Mouse (Mus musculus) common myeloid progenitor, adult 5-6 weeks (primary cell): ENCODE data around the gene Gm48551. TPM values are rescaled to one million over a fixed set of nuclear protein-coding genes. Genes with fewer than 3 reads are reported as not detected.

ENCODE experiments used
- ATAC-seq: replicated peaks from 2 replicates; pipeline ENCODE4 v1.8.0; 2016; ENCODE audit warnings: low read depth, mild to moderate bottlenecking, moderate TSS enrichment, inconsistent platforms; ENCODE audit not compliant: poor library complexity, severe bottlenecking
- total RNA-seq: library from RNA; stranded (forward); fragments of 200-1000, 187-1606 nt; gene quantifications from 2 replicates; pipeline ENCODE4 v1.2.3, GENCODE M21; 2017

Gene Gm48551
- total RNA-seq, 1 experiment from 2014 or later = 2.4 TPM

DNA sequence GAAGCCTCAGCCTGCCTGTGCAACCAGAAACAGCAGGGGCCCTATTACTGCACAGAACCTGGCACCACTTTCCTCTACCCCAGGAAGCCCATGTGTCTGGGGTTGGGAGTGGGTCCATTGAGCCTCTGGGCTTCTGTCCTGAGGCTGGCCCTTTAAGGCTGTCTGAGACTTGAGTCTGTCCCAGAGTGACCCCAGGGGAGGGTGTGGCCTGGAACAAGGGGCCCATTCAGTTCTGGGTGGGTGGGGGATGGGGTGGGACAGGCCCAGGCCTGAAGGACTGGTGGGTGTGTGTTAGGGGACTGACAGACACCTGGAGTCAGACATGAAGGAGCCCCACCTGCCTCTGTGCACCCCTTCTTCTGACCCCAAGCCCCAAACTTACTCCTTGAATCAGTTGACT lies 30.4 kb downstream of the Gm48551 start:
- ATAC-seq = no peak

DNA sequence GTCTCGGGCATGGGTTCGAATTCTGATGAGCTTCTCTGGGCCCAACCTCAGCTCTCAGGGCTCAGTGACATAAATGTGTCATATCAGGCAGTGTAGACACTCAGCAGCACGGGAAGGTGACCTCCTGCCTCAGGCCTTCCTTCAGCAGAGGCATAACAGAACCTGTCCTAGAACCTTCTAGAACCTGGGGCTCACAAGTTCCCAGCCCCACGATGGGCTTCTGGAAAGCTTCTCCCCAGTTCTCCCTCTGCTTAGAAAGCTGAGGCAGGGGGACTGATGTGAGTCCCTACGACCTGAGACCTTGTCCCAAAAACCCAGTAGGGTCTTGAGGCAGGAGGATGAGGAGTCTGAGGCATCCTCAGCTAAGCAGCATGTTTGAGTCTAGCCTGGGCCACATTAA lies 30.9 kb downstream of the Gm48551 start:
- ATAC-seq = no peak

DNA sequence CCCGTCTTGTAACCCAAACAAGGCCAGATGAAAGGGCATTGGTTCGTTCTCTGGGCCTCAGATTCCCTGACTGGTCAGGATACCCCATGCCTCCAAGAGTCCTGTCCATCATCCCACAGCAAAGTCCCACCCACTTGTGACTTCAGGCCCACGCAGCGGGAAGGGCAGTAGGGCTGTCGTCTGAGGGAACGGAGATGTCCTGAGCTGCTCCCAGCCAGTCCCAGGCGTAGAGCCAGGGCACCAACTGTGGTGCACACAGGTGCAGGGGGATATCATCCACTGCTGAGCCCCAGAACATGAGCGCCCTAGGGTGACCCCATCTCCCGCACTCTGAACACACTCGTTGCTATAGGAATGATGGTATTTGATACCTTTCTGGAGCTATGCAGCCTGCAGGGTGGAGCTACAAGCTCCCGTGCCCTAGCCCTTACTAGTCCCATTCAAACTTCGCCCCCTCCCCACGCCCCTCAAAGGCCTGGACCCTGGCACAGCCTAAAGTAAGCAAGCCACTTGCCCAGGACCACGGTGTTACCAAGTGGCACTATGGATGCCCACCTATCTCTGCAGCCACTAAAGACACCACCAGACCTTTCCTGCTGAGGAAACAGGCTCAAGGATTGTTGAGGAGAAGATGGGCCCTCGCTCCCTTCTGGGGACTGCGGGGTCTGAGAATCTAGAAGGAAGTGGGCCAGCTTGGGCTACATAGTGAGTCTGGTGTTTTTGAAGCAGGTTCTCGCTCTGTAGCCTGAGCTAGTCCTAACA lies 31.5 kb downstream of the Gm48551 start:
- no peak for ATAC-seq

DNA sequence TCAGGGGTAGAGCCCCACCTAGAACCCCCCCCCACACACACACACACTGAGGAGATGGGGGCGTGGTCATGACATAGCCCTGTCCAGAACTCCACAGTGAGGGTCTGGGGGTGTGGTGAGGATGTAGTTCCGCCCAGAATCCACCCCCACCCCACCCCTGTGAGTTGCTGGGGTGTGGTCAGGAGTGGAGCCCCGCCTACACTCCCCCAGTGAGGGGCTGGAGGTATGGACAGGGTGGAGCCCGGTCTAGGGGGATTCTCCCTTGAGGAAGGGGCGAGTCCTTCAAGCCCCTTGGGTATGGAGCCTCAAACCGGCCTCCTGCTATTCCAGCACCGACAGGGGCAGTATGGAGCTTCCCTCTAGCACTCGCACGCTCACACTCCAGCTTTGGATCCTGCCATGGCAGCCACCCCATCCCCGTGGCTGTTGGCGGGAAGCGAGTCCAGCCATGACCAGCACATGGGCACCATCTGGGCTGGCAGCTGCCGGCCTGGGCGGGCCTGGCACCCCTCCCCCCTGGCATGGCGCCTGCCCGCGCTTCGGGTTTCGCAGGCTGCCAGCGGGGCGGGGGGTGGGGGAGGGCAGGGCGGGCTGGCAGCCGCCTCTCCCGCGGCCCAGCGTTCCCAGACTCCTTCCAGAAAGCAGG lies 32.4 kb downstream of the Gm48551 start:
- ATAC-seq = peak; percentile 48

DNA sequence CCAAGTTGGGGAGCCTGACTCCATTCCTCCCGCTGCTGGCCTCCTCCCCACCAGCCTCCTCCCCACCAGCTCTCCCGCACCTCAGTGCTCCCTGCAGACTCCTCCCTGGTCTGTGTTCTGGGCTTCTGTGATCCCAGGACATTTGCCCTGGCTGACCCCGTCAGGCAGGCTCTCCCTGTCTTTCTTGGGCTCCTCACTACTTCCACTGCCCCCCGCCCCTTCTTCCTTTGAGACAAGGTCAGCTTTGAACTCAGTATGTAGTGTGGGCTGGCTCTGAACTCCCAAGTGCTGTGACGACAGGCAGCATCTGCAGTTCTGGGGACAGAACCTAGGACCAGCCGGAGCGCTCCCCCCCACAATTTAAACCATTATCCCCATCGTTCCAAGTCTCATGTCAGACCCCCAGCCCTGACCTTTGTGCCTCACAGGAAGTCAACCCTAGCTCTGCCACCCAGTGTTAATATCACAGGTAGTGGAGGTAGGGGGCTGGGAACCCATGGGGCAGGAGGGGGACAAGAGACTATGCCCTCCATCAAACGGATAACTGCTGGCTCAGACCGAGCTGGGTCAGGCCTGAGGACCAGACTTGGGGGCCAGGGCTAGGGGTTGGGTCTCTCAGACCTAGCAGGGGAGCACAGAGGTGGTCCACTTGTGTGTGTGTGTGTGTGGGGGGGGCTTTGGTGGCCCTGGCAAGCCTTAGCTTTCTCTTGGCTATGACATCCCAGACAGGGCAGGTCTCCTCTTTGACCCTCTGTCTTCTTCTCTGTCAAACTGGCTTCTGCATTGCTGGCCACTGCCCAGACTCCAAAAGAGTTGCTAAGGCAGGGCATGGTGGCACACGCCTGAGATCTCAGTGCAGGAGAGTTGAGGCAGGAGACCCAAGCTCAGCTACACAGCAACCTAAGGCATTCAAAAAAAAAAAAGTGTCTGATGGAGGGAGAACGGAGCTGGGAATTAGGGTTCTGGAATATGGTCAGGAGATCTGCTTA lies 33.3 kb downstream of the Gm48551 start:
- ATAC-seq = no peak

DNA sequence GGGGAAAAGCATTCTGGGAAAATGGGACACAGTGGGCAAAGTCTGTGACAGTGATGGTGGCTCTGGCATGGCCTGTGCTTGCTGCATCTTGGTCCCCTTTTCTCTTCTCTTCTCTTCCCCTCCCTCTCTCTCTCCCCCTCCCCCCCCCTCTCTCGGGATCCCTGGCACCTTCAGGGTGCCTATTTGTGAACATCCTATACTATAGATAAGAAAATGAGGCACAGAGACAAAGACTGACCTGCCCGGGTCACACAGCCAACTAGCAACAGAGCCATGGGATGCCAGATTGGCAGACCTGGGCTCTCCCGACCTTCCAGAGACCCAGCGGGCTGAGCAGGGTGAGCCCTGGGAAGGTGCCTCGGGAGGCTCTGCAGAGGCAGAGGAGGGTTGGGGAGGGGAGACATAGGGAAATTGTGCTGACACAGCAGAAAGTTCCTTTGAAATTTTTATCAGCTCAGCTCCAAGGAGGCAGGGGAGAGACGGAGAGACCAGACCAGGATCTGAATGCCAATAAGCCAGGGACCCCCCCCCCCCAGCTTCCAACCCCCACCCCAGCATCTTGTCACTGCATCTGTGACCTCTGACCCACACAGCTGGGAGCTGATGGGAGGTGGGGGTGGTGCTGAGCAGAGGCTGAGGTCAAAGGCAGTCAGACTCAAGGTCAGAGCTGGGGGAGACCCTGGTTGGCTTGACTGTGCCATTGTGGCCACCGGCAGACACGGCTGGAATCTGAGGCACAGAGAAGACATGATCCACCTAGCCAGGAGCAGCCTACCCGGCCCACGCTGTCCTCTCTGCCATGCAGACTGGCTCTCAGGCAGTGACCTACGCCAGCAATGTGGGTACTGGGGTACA lies 34.2 kb downstream of the Gm48551 start:
- ATAC-seq = no peak

DNA sequence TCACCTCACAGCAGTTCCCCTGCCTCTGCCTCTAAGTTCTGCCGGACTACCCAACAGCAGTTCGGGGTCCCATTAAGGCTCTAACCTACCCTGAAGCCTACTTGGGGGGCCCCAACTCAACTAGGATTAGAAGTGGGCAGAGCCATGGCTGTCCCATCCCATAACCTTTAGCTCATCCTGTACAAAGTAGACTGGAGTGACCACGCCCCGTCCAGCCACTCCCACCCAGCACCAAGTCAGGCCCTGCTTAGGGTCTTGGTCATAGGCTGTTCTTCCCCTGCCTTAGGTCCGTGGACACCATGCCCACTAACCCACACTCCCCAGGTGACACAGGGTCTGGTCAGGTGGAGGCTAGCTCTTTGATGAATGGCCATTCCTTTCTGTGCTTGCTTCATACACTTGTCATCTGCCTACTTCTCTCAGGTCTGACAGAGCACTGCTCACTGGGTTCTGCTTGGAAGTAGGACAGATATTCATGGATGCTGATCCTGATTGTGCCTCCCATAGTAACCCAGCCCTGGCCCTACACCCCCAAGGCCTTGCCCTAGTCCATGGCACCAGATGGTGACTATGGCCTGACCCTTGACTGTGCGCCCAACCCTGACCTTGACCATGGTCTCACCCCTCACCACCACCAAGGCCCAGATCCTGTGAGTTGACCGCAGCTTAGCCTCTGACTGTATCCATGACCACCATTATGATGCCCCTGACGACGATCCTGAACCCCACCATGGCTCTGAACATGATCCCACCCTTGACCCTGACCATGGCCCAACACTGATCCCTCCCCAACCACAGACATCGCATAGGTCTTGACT lies 35.1 kb downstream of the Gm48551 start:
- ATAC-seq = no peak

DNA sequence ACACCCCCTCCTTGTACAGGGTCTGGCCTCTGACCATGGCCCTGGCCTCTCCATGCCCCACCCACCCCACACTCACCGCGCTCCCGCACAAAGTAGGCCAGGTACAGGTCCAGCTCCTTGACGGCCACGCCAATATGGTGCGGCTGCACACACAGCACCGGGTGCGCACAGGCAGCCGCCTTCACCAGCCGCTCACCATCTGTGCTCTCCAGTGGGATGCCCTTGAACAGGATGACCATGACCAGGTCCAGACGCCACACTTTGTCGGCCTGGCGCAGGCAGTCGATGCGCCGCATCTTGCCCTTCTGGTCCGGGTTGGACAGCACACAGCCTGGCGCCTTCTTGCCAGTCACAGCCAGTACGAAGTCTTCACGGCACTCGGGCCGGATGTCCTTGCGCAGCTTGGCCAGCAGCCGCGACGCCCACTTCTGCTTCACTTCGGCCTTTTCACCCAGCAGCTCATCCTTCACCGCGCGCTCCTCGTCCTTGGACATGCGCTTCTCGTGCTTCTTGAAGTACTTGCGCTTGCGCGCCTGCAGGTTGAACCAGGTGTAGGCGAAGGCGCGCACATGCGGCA lies 36.0 kb downstream of the Gm48551 start:
- ATAC-seq = no peak

DNA sequence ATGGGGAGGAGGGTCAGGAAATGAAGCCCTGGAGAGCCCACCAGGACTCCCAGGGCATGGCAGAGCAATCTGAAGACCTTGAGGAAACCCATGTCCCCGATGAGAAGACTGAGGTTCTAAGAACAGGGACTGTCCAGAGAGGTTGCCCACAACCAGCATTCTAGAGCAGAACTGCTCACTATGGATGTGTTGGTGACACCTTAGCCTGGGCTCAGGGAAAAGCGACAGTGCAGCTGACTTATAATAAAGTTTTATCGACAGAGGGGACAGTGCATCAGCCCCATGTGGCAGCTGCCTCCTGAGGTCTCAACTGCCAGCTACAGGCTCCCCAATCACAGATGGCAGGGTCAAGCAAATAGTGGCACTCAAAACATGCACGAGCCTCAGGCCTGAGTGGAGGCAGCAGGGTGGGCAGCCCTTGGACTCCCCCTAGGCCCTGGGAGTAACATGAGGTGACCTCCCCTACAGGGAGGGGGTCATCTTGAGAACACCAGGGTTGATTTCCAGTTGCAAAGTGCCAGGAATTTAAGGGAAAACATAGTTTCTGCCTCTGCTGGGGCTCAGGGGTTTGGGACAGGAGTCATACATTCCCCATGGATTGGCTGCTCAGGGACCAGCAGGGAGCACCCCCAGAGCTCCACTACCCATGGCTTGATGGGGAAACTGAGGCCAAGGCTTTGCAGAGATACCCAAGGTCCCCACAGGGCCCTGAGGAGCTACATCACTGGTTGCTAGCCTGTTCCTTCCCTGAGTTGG lies 37.0 kb downstream of the Gm48551 start:
- no peak for ATAC-seq

DNA sequence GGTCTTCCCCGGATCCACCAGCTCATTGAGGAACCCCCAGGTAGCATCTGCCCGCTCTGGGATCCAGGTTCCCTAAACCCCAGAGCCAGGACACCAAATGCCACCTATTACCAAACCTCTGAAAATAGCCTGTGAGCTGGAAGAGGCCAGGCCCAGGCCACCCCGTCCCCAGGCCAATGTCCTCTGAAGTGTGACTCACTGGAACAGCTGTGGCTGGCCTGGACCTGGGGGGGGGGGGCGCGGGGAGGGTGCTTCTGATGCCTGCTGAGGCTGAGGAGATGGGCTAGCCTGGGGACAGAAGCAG lies 37.5 kb downstream of the Gm48551 start:
- no peak for ATAC-seq

DNA sequence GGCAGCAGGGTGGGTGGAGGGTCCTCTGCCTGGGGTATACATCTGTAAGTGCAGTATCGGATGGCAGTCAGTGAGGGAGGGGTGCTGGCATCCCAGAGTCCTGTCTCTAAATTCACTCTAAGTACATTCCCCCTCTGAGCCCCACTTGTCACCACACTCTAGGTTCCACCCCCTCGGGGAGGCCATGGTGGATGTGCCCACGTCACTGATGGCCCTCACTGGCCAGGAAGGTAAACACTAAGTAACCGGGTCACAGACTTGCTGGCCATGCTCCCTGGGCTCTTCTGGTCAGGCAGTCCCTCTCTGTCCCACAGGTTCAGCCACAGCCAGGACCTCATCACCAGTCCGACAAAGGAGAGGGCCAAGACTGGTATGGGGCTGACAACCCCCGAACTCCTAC lies 37.9 kb downstream of the Gm48551 start:
- ATAC-seq = no peak

DNA sequence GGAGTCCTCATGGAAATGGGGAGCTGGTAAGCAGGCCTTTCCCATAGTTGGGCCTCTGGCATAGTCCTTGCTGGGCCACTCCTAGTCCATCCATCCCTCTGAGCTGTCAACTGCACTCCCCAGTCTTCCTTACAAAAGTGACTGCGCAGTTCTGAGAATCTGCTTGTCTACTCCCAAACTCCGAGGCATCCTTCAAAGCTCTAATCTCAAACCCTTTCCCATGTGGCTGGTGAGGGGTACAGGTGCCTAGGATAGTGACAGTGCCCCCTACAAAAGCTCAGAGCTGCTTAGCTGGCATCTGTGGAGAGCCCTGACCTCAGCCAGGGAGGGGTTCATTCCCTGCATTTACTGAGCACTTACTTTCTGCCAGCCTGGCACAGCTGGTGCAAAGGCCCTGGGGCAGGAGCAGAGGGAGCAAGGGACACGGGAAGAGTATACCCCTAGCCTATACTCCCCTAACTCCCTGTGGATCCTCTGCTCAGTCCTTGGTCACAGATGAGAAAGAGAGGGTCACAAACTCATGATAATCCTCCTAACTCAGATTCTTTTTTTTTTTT lies 38.5 kb downstream of the Gm48551 start:
- no peak for ATAC-seq

DNA sequence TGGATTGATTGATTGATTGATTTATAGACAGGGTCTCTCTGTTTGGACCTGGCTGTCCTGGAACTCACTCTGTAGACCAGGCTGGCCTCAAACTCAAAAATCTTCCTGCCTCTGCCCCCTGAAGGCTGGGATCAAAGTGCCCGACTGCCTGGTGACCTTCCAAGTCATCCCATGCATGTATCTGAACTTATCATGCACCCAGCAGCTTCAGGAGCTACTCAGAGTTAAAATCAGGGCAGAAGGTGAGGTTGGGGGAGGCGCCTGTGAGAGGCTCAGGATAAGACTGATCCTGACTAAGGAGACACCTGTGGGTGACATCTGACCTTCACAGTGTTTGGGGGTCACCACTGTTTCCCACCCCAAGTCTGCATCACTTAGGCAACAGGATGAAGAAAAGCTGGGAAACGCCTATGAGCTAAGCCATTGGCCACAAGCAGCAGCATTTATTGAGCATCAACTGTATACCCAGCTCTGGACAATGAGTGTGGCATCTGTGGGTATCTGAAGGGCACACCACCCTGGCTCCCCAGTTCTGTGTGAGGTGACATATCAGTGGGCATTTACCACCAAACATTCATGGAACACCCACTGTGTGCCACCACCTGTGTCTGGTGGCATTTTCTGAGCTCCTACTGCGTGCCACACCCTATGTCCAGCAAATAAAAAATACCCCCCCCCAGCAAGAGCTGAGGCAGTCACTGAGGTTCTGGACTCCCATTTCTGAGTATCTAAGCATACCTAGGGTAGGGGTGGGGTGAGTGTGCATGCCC lies 39.4 kb downstream of the Gm48551 start:
- ATAC-seq = no peak

DNA sequence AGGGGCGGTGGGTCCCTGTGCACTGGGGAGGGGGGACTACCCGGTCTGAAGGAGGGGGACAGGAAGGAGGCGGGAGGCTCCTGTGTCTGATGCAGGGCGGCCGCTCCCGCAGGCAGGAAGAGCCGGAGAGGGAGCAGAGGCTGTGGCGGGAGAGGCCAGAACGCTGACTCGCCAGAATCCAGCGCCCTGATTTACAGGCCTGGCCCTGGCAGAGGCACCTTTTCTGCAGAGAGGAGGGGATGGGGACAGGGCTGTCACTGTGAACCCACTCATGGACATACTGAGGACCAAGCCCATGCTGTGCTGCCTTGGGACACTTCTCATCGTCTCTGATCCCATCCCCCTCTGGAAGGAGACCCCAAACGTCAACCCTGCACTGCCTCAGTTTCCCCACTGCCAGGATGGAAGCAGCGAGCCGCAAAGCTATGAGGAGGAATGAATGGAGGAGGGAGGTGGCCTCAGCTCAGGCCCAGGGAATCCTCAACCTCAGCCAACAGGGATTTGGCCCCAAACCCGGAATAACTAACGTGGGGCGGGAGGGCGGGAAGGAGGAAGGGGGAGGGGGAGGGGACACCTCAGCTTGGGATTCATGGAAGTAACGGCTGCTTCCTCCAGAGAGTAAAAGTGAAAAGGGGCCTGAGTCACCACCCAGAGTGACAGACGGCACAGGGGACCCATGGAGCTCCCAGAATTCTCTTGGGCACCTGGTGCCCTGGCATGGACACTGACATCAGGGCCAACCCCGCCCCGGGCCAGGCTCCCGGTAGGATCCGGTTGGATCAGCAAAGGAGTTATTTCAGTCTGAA lies 40.2 kb downstream of the Gm48551 start:
- ATAC-seq = 0 out of 2 replicates have a peak, but pooled peaks have one; percentile 9

DNA sequence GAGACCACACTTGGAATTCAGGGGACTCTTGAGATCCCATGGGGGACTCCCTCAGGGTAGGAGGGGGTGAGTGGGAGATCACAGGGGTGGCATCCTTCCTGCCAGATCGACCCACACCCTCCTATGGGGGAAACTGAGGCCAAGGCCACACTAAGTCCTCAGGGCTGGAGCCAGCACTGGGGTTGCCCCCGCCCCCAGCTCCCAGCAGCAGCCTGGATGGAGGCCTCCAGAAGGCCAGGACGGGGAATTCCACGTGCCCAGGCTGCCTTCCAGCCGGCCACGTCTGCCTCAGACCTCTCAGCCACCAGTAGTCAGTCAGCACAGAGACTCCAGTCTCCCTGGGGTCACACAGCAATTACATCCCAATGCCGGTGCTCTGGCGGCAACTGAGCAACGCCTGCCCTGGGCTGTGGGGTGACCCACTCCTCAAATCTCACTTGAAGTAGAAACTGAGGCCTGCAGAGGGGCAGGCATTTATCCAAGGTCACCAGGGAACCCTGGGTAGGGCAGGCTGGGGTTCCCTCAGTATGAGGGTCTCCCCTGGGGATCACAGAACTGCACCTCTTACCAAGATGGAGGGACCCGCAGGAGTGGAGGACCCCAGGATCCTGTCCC lies 41.1 kb downstream of the Gm48551 start:
- no peak for ATAC-seq
